Mouse (Mus musculus) testis, adult 2 months (tissue): Measurements from ENCODE around the gene Adgrf5.

Source experiments
- CTCF ChIP-seq: fragments of 200-500 bp; IDR thresholded peaks from 2 replicates; pipeline ENCODE4 v1.5.1; 2012; ENCODE audit warnings: low read depth, mild to moderate bottlenecking, inconsistent platforms, low read length, moderate library complexity; ENCODE audit not compliant: control insufficient read depth, insufficient read depth, insufficient replicate concordance
- POLR2A ChIP-seq: fragments of 200-500 bp; IDR thresholded peaks from 2 replicates; pipeline ENCODE4 v1.6.1; 2012; ENCODE audit warnings: low read depth, mild to moderate bottlenecking, inconsistent platforms, low read length, moderate library complexity; ENCODE audit not compliant: control insufficient read depth

DNA sequence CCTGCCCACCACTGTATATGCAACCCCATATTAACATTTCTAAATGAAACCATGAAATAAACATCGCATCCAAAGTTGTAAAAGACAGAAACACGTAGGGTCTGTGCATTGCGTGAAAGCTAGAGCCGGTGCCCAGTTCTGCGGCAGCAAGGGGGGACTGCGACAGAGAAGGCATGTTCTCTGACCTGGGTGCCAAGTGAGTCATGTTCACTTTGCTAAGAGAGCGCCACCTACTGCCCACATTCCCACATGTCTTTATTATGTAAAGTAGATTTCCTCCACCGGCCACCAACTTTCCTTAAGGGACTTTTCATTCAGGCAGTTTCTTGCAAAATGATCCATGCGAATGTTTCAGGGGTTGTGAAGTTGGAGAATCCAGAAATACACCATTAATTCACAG is 98.3 kb downstream of the Adgrf5 start:
- TF ChIP-seq CTCF (peak; percentile 42; the same call in 1 of the 2 replicates), POLR2A (no peak)
